Mouse (Mus musculus): ENCODE data around the gene Ino80e. TPM values are rescaled to one million over a fixed set of nuclear protein-coding genes. Genes with fewer than 3 reads are reported as not detected.

Gene Ino80e
- total and polyA plus RNA-seq, 3 experiments: 73.6 to 243 (median 73.9) TPM

- no peak for DNase-seq (ENCODE audit: extremely low read depth)
- Histone ChIP-seq H3K9me3 (replicated peaks; ENCODE audit: low read length) (peaks cover 3% of the 10 kb centered on the region), H3K27me3 (replicated peaks) (no peaks in the 10 kb centered on the region), H3K36me3 (replicated peaks in 1 of 2; ENCODE audit: control insufficient read depth in 1 of 2, insufficient read depth in 1 of 2, low read length in 1 of 2) (no peaks in the 10 kb centered on the region), H3K4me3 (replicated peaks in 1 of 3; ENCODE audit: low read depth in 2 of 3, low read length in 2 of 3, poor library complexity in 1 of 3) (no peak overlapping the region), H3K27ac (ENCODE audit: insufficient read depth, low read depth) (no peak overlapping the region), H3K9ac (ENCODE audit: insufficient read depth, low read depth) (no peak overlapping the region), H3K4me1 (ENCODE audit: control insufficient read depth in 1 of 2, insufficient read depth in 2 of 2) (peaks cover 4 to 7% of the 10 kb centered on the region in 2 experiments; a peak in 2 of 4 replicates), H3K4me2 (ENCODE audit: insufficient read depth, low read depth, poor library complexity, severe bottlenecking) (no peak overlapping the region), H3K79me2 (replicated peaks; ENCODE audit: control insufficient read depth, extremely low read depth, insufficient read depth, poor library complexity, severe bottlenecking) (no peaks in the 10 kb centered on the region)
- dilution Hi-C loops (cut with MboI; ENCODE audit: extremely low pct_ligation_motif_present, extremely low pct_unique_long_range_greater_than_20kb, low sequenced_read_pairs): no loop called here
- in situ Hi-C loops (cut with MboI; ENCODE audit: low pct_ligation_motif_present, low pct_unique_long_range_greater_than_20kb, low sequenced_read_pairs): no loop called here
- TF ChIP-seq ZMIZ1 (IDR thresholded peaks at IDR 0.05; ENCODE audit: low read depth, low read length) (no peak), CTCF (conservative IDR thresholded peaks at IDR 0.05 in 1 of 2, IDR thresholded peaks at IDR 0.05 in 1 of 2; ENCODE audit: low read depth in 2 of 2, low read length in 2 of 2) (peak; percentile 25 to 43; a peak in 3 of 4 replicates), PAX5 (IDR thresholded peaks at IDR 0.05; ENCODE audit: low read length) (no peak), TCF12 (IDR thresholded peaks at IDR 0.05; ENCODE audit: low read depth, low read length) (no peak)
Observed at GRCm38 (mm10) chr7:126818818-126819217, 43.4 kb downstream of the Ino80e start.

- Histone ChIP-seq H3K79me2 (replicated peaks; ENCODE audit: control insufficient read depth, extremely low read depth, insufficient read depth, poor library complexity, severe bottlenecking) (no peaks in the 10 kb centered on the region), H3K9me3 (replicated peaks; ENCODE audit: low read length) (peaks cover 3% of the 10 kb centered on the region), H3K27me3 (replicated peaks) (no peaks in the 10 kb centered on the region), H3K27ac (ENCODE audit: insufficient read depth, low read depth) (no peak overlapping the region), H3K4me2 (ENCODE audit: insufficient read depth, low read depth, poor library complexity, severe bottlenecking) (no peak overlapping the region), H3K36me3 (replicated peaks in 1 of 2; ENCODE audit: control insufficient read depth in 1 of 2, insufficient read depth in 1 of 2, low read length in 1 of 2) (no peaks in the 10 kb centered on the region), H3K4me3 (replicated peaks in 1 of 3; ENCODE audit: low read depth in 2 of 3, low read length in 2 of 3, poor library complexity in 1 of 3) (no peak overlapping the region), H3K9ac (ENCODE audit: insufficient read depth, low read depth) (no peak overlapping the region), H3K4me1 (ENCODE audit: control insufficient read depth in 1 of 2, insufficient read depth in 2 of 2) (peaks cover 4 to 6% of the 10 kb centered on the region in 2 experiments; a peak in 2 of 4 replicates)
- no peak for DNase-seq (ENCODE audit: extremely low read depth)
- in situ Hi-C loops (cut with MboI; ENCODE audit: low pct_ligation_motif_present, low pct_unique_long_range_greater_than_20kb, low sequenced_read_pairs) (no loop called here), dilution Hi-C loops (cut with MboI; ENCODE audit: extremely low pct_ligation_motif_present, extremely low pct_unique_long_range_greater_than_20kb, low sequenced_read_pairs) (no loop called here)
- no peak for TF ChIP-seq SIN3A (IDR thresholded peaks at IDR 0.05; ENCODE audit: low read length)
- TF ChIP-seq MAX (IDR thresholded peaks at IDR 0.05; ENCODE audit: low read length): no peak
- TF ChIP-seq JUN (IDR thresholded peaks at IDR 0.05; ENCODE audit: insufficient read depth, low read depth, low read length): no peak
- TF ChIP-seq BHLHE40 (IDR thresholded peaks at IDR 0.05; ENCODE audit: low read depth, low read length): no peak
- no peak for TF ChIP-seq TCF12 (IDR thresholded peaks at IDR 0.05; ENCODE audit: low read depth, low read length)
- no peak for TF ChIP-seq RAD21 (IDR thresholded peaks at IDR 0.05; ENCODE audit: low read depth, low read length)
Observed at GRCm38 (mm10) chr7:126817595-126817994, 44.6 kb downstream of the Ino80e start.

DNA sequence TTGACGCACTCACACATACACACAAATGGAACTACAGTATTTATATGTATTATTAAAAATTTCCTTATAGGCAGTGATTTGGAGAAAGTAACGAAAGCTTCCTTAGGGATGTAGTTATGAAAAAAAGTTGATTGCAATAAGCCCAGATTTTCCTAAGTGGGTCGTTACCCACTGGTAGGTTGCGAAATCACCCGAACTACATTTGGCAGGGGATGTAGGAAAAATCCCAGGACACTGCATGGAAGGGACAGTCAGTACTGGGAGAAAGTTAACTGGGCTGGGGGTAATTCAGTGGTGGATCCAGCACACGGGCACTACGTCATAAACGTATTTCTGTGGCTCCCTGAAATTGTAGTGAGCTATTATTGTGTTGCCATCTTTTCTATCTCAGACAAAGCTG lies 45.7 kb downstream of the Ino80e start:
- dilution Hi-C loops (cut with MboI; ENCODE audit: extremely low pct_ligation_motif_present, extremely low pct_unique_long_range_greater_than_20kb, low sequenced_read_pairs): no loop called here

More for the DNA sequence above, 45.7 kb downstream of the Ino80e start:
- in situ Hi-C loops (cut with MboI; ENCODE audit: low pct_ligation_motif_present, low pct_unique_long_range_greater_than_20kb, low sequenced_read_pairs): no loop called here
- TF ChIP-seq SMC3 (IDR thresholded peaks at IDR 0.05; ENCODE audit: low read depth, low read length) (no peak), CHD2 (IDR thresholded peaks at IDR 0.05; ENCODE audit: low read length) (no peak), NELFE (IDR thresholded peaks at IDR 0.05; ENCODE audit: low read depth, low read length) (no peak), KAT2A (IDR thresholded peaks at IDR 0.05; ENCODE audit: insufficient replicate concordance, low read length) (no peak), MEF2A (IDR thresholded peaks at IDR 0.05; ENCODE audit: borderline replicate concordance, low read depth, low read length) (no peak), ELF1 (IDR thresholded peaks at IDR 0.05; ENCODE audit: low read depth, low read length) (no peak)
- Histone ChIP-seq H3K9me3 (replicated peaks; ENCODE audit: low read length) (peaks cover 7% of the 10 kb centered on the region), H3K79me2 (replicated peaks; ENCODE audit: control insufficient read depth, extremely low read depth, insufficient read depth, poor library complexity, severe bottlenecking) (no peaks in the 10 kb centered on the region), H3K4me1 (ENCODE audit: control insufficient read depth in 1 of 2, insufficient read depth in 2 of 2) (peaks cover 0 to 8% of the 10 kb centered on the region in 2 experiments; a peak in 1 of 4 replicates), H3K27ac (ENCODE audit: insufficient read depth, low read depth) (no peak overlapping the region), H3K9ac (ENCODE audit: insufficient read depth, low read depth) (no peak overlapping the region), H3K27me3 (replicated peaks) (no peaks in the 10 kb centered on the region), H3K36me3 (replicated peaks in 1 of 2; ENCODE audit: control insufficient read depth in 1 of 2, insufficient read depth in 1 of 2, low read length in 1 of 2) (no peaks in the 10 kb centered on the region), H3K4me2 (ENCODE audit: insufficient read depth, low read depth, poor library complexity, severe bottlenecking) (no peak overlapping the region), H3K4me3 (replicated peaks in 1 of 3; ENCODE audit: low read depth in 2 of 3, low read length in 2 of 3, poor library complexity in 1 of 3) (no peak overlapping the region)
- DNase-seq (ENCODE audit: extremely low read depth): no peak
